Mouse (Mus musculus) bone marrow, adult 2 months (tissue): ENCODE measurements at regions not wholly inside any gene's neighbourhood (a gene's known extent, or its start where the extent isn't known, plus 50 kb on each side); places are given as distances from the start of the nearest gene placed in this dataset.

ENCODE experiments used
- H3K27ac ChIP-seq: fragments of 200-500 bp; 2 replicates; pipeline ENCODE4 v1.5.1; 2012; ENCODE audit warnings: low read depth, mild to moderate bottlenecking, control low read depth, inconsistent platforms, low read length; ENCODE audit not compliant: control insufficient read depth, poor library complexity, insufficient read depth
- H3K4me1 ChIP-seq: fragments of 200-500 bp; 2 replicates; pipeline ENCODE4 v1.6.1; 2011; ENCODE audit warnings: low read length; ENCODE audit not compliant: control insufficient read depth, insufficient read depth
- H3K4me3 ChIP-seq: fragments of 200-500 bp; replicated peaks from 2 replicates; pipeline ENCODE3; 2011; ENCODE audit warnings: mild to moderate bottlenecking, low read depth, low read length, control low read depth; ENCODE audit not compliant: control insufficient read depth
- CTCF ChIP-seq: fragments of 200-500 bp; IDR thresholded peaks from 2 replicates; pipeline ENCODE4 v1.5.1; 2011; ENCODE audit warnings: low read length, control low read depth; ENCODE audit not compliant: control insufficient read depth, insufficient read depth
- POLR2A ChIP-seq: fragments of 200-500 bp; IDR thresholded peaks from 2 replicates; pipeline ENCODE4 v1.6.1; 2011; ENCODE audit warnings: low read depth, mild to moderate bottlenecking, control low read depth, low read length, borderline replicate concordance; ENCODE audit not compliant: control insufficient read depth
- WGBS: fragments of 180-500 bp; shearing (Covaris S2); methylation state at CpG from one replicate; pipeline ENCODE4 v1.1.7; 2018; 5-methylcytosine and 5-hydroxymethylcytosine counted together

GRCm38 (mm10) chr13:80977266-80977665 lies 94.1 kb downstream of the Arrdc3 start:
- Histone ChIP-seq H3K4me1 (no peaks in the 10 kb centered on the region), H3K4me3 (no peak overlapping the region), H3K27ac (no peak overlapping the region)
- 77% methylated on average over 3 of the region's 3 CpGs for WGBS
- TF ChIP-seq POLR2A: no peak
- no peak for TF ChIP-seq CTCF

GRCm38 (mm10) chr13:80981201-80981600 lies 98.0 kb downstream of the Arrdc3 start:
- 67% methylated on average over 2 of the region's 2 CpGs for WGBS
- no peak overlapping the region for H3K4me3 ChIP-seq
- no peak for TF ChIP-seq CTCF
- no peak for TF ChIP-seq POLR2A

DNA sequence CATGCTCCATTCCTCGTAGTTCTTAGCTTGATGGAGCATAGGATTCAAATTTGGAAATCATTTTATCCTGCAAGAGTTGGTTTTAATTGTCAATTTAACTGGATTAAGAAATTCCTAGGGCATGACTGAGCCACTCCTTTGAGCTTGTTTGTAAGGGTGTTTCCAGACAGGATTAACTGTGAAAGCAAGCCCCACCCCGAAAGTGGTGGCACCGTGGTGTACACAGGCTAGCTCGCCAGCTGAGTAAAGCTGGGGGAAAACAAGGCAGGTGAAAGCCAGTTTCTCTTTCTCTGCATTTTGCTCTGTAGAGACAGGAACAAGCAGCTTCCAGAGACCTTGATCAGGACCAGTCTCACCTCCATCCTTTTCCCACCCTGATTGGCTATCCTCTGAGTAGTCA lies 103.5 kb downstream of the Arrdc3 start:
- 77% methylated on average over 4 of the region's 4 CpGs for WGBS
- Histone ChIP-seq H3K4me1 (no peaks in the 10 kb centered on the region), H3K4me3 (no peak overlapping the region), H3K27ac (no peak overlapping the region)
- TF ChIP-seq POLR2A: no peak
- TF ChIP-seq CTCF: no peak

More at GRCm38 (mm10) chr13:80981201-80981600, 98.0 kb downstream of the Arrdc3 start:
- Histone ChIP-seq H3K27ac (no peak overlapping the region), H3K4me1 (no peaks in the 10 kb centered on the region)

- no peak for TF ChIP-seq CTCF
- TF ChIP-seq POLR2A: no peak
- H3K4me3 ChIP-seq: no peak overlapping the region
- H3K4me1 ChIP-seq: no peaks in the 10 kb centered on the region
- WGBS: 76% methylated on average over 5 of the region's 5 CpGs
- H3K27ac ChIP-seq: no peak overlapping the region
Observed at GRCm38 (mm10) chr13:80989756-80990155, 106.6 kb downstream of the Arrdc3 start.

DNA sequence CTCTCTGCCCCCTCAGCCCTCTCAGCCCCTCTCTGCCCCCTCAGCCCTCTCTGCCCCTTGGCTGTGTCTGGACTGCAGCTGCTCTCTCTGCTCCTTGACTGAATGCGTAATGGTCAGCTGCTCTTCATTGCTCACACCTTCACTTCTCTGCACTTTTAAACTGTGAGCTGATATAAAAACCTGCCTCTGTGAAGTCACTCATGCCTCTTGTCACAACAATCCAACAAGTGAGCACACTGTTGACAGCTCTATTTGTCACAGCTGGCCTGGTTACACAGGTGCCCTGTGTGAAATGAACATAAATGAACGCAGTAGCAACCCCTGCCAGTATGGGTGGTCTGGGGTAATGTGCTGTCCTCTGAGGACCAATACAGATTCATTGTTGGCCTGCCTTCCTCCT lies 109.2 kb downstream of the Arrdc3 start:
- Histone ChIP-seq H3K27ac (no peak overlapping the region), H3K4me3 (no peak overlapping the region), H3K4me1 (no peaks in the 10 kb centered on the region)
- WGBS: 93% methylated on average over 2 of the region's 2 CpGs
- TF ChIP-seq CTCF (no peak), POLR2A (no peak)

GRCm38 (mm10) chr13:81008864-81009766 lies 125.9 kb downstream of the Arrdc3 start:
- no peak for TF ChIP-seq CTCF
- no peak for TF ChIP-seq POLR2A
- Histone ChIP-seq H3K27ac (no peak overlapping the region), H3K4me1 (no peaks in the 10 kb centered on the region), H3K4me3 (no peak overlapping the region)
- 57% methylated on average over 5 of the region's 5 CpGs for WGBS

DNA sequence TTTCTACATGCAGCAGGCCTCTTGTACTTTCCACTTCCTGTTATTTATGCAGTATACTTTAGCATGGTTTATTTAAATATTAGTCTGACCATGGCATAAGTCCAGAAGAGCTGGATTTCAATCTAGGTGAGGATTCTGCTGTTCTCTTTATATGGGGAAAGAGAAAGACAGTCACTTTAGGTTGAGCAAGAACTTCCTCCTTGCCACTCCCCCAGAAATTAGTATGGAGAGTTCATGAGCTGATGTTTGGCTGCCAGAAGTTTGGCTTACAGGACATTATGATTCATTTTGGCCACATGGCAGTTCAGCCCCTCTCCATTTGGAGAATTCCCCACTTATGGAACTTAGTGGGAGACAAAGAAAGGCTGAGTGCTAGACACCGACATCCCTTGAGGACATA lies 130.8 kb downstream of the Arrdc3 start:
- Histone ChIP-seq H3K4me3 (no peak overlapping the region), H3K27ac (no peak overlapping the region), H3K4me1 (no peaks in the 10 kb centered on the region)
- TF ChIP-seq POLR2A (no peak), CTCF (no peak)
- WGBS: 88% methylated on average over 1 of the region's 1 CpGs

DNA sequence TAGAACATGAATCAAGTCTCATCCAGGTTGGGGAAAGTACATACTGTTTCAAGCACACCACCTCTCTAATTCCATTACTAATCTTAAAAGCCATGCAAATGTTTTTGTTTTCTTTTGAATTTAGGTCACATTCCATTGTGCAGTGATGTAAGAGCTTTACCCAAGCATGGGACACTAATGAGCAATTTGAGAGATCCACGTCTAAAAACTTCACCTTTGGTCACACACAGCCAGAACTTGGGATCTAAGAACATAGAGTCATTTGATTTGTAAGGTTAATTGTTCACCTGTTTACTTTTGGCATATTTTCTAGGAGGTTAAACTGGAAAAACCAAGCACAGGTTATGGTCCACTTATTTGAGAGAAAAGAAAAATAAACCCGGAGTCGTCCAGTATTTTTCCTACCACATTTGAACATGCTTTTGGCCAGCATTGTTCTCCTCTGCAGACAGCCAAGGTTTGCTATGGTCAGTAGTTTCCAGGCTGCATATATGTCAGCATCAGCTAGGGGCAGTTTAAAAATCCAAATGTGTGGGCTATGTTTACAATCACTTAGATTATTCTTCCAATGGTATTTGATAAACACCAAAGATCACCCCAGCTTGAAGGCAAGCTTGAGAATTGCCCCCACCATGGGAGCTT lies 137.0 kb downstream of the Arrdc3 start:
- TF ChIP-seq CTCF (no peak), POLR2A (no peak)
- WGBS: 84% methylated on average over 3 of the region's 3 CpGs
- Histone ChIP-seq H3K4me1 (no peaks in the 10 kb centered on the region), H3K27ac (no peak overlapping the region), H3K4me3 (no peak overlapping the region)
